Mouse (Mus musculus) heart, embryonic 15.5 days (tissue): ENCODE measurements at regions not wholly inside any gene's neighbourhood (a gene's known extent, or its start where the extent isn't known, plus 50 kb on each side); places are given as distances from the start of the nearest gene placed in this dataset.

ENCODE experiments used
- ATAC-seq: fragments of 200-750 bp; cut with Nextera tagmentation; replicated peaks from 2 replicates; pipeline ENCODE4 v1.8.0; 2017; ENCODE audit warnings: low read depth, moderate TSS enrichment; ENCODE audit not compliant: insufficient number of reproducible peaks, insufficient read depth, low FRiP score
- H3K27ac ChIP-seq: fragments of 300-500 bp; sonication (generic); 2 replicates; pipeline ENCODE4 v1.5.1; 2015; ENCODE audit warnings: mild to moderate bottlenecking, inconsistent platforms
- H3K27me3 ChIP-seq: fragments of 300-500 bp; sonication (generic); 2 replicates; pipeline ENCODE4 v1.6.1; 2015; ENCODE audit warnings: inconsistent platforms
- H3K36me3 ChIP-seq: fragments of 300-500 bp; sonication (generic); 2 replicates; pipeline ENCODE4 v1.6.1; 2015; ENCODE audit warnings: mild to moderate bottlenecking, inconsistent platforms
- H3K4me1 ChIP-seq: fragments of 300-500 bp; sonication (generic); replicated peaks from 2 replicates; pipeline ENCODE4 v1.6.1; 2015; ENCODE audit warnings: inconsistent platforms
- H3K4me2 ChIP-seq: fragments of 300-500 bp; sonication (generic); 2 replicates; pipeline ENCODE4 v1.6.1; 2015; ENCODE audit warnings: inconsistent platforms, mild to moderate bottlenecking, moderate library complexity
- H3K4me3 ChIP-seq: fragments of 300-500 bp; sonication (generic); 2 replicates; pipeline ENCODE4 v1.5.1; 2015; ENCODE audit warnings: mild to moderate bottlenecking, inconsistent platforms
- H3K9ac ChIP-seq: fragments of 300-500 bp; sonication (generic); 2 replicates; pipeline ENCODE4 v1.6.1; 2015; ENCODE audit warnings: mild to moderate bottlenecking, inconsistent platforms
- H3K9me3 ChIP-seq: fragments of 300-500 bp; sonication (generic); replicated peaks from 2 replicates; pipeline ENCODE4 v1.6.1; 2016; ENCODE audit warnings: inconsistent platforms
- WGBS: fragments of 180-500 bp; shearing (Covaris S2); methylation state at CpG from one replicate; pipeline ENCODE4 v1.1.7; 2015; ENCODE audit warnings: mixed read lengths; 5-methylcytosine and 5-hydroxymethylcytosine counted together

GRCm38 (mm10) chr4:148746460-148747314 is 57.5 kb upstream of the Casz1 start:
- peak overlapping the region; percentile 44 for H3K4me3 ChIP-seq
- peak overlapping the region; percentile 43 for H3K9ac ChIP-seq
- H3K4me1 ChIP-seq, result peaks cover 63% of the 10 kb centered on the region
- peak overlapping the region; percentile 61 for H3K4me2 ChIP-seq
- no peaks in the 10 kb centered on the region for H3K9me3 ChIP-seq
- no peaks in the 10 kb centered on the region for H3K36me3 ChIP-seq
- peaks cover 7% of the 10 kb centered on the region; the same call in 1 of the 2 replicates for H3K27me3 ChIP-seq
- H3K27ac ChIP-seq, result peak overlapping the region; percentile 91
- 33% methylated on average over 23 of the region's 23 CpGs for WGBS
- ATAC-seq, result 0 out of 2 replicates have a peak, but pooled peaks have one; percentile 5

GRCm38 (mm10) chr4:148747315-148747644 is 56.9 kb upstream of the Casz1 start:
- peak overlapping the region; percentile 91 for H3K27ac ChIP-seq
- WGBS, result 53% methylated on average over 7 of the region's 7 CpGs
- peak overlapping the region; percentile 61 for H3K4me2 ChIP-seq
- no peak overlapping the region for H3K9ac ChIP-seq
- H3K4me3 ChIP-seq, result 0 out of 2 replicates have a peak overlapping the region, but pooled peaks have one; percentile 44
- H3K27me3 ChIP-seq, result peaks cover 7% of the 10 kb centered on the region; the same call in 1 of the 2 replicates
- no peaks in the 10 kb centered on the region for H3K36me3 ChIP-seq
- peaks cover 62% of the 10 kb centered on the region for H3K4me1 ChIP-seq
- ATAC-seq, result peak; percentile 61
- no peaks in the 10 kb centered on the region for H3K9me3 ChIP-seq

- no peaks in the 10 kb centered on the region for H3K27me3 ChIP-seq
- H3K27ac ChIP-seq, result 0 out of 2 replicates have a peak overlapping the region, but pooled peaks have one; percentile 29
- H3K4me2 ChIP-seq, result no peak overlapping the region
- H3K9ac ChIP-seq, result no peak overlapping the region
- no peaks in the 10 kb centered on the region for H3K36me3 ChIP-seq
- H3K4me3 ChIP-seq, result no peak overlapping the region
- peaks cover 53% of the 10 kb centered on the region for H3K4me1 ChIP-seq
- no peak for ATAC-seq
- 63% methylated on average over 10 of the region's 10 CpGs for WGBS
- H3K9me3 ChIP-seq, result no peaks in the 10 kb centered on the region
These were observed 54.2 kb upstream of the Casz1 start for GRCm38 (mm10) chr4:148750030-148750429.

GRCm38 (mm10) chr4:148751591-148751990 is 52.6 kb upstream of the Casz1 start:
- 51% methylated on average over 7 of the region's 7 CpGs for WGBS

DNA sequence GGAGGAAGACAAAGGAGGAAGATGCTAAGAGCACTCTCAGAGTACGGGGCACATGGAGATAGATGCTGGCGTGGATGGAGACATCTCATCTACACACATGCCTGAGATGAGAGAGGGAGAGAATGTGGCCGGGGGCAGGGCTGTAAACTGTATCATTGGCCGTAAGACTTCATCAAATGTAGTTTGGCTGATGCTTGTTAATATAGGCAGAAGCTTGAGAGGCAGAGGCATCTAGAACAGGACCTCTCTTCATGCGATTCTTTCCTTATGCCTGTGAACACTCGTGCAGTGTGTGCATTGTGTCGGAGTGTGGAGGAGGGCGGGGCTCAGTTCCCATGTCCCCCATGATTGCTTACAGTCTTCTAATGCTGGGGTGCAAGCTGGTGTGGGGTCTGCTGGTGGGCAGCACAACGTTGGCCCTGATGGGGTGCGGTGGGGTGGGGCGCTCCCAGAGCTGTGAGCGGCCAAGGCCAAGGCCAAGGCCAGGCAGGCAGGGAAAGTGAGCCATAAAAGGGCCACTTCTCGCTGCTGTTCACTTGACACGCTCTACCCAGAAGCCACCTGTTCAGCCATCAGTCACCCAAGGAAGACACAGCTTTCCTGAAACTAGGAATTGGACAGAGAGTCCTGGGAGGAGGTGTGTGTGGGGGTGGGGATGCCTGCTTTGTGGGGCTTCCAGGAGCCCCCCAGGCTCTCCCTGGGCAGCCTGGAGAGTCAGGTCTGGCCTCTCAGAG is 51.7 kb upstream of the Casz1 start:
- WGBS, result 80% methylated on average over 14 of the region's 14 CpGs
- H3K4me2 ChIP-seq, result no peak overlapping the region
- no peaks in the 10 kb centered on the region for H3K27me3 ChIP-seq
- no peaks in the 10 kb centered on the region for H3K9me3 ChIP-seq
- no peak for ATAC-seq
- no peak overlapping the region for H3K4me3 ChIP-seq
- no peak overlapping the region for H3K27ac ChIP-seq
- H3K36me3 ChIP-seq, result no peaks in the 10 kb centered on the region
- H3K9ac ChIP-seq, result no peak overlapping the region
- H3K4me1 ChIP-seq, result peaks cover 33% of the 10 kb centered on the region

More at GRCm38 (mm10) chr4:148751591-148751990, 52.6 kb upstream of the Casz1 start:
- H3K9ac ChIP-seq, result no peak overlapping the region
- peaks cover 41% of the 10 kb centered on the region for H3K4me1 ChIP-seq
- H3K36me3 ChIP-seq, result no peaks in the 10 kb centered on the region
- H3K4me3 ChIP-seq, result no peak overlapping the region
- H3K4me2 ChIP-seq, result no peak overlapping the region
- no peaks in the 10 kb centered on the region for H3K9me3 ChIP-seq
- ATAC-seq, result no peak
- no peaks in the 10 kb centered on the region for H3K27me3 ChIP-seq
- H3K27ac ChIP-seq, result peak overlapping the region; percentile 36; the same call in 1 of the 2 replicates

DNA sequence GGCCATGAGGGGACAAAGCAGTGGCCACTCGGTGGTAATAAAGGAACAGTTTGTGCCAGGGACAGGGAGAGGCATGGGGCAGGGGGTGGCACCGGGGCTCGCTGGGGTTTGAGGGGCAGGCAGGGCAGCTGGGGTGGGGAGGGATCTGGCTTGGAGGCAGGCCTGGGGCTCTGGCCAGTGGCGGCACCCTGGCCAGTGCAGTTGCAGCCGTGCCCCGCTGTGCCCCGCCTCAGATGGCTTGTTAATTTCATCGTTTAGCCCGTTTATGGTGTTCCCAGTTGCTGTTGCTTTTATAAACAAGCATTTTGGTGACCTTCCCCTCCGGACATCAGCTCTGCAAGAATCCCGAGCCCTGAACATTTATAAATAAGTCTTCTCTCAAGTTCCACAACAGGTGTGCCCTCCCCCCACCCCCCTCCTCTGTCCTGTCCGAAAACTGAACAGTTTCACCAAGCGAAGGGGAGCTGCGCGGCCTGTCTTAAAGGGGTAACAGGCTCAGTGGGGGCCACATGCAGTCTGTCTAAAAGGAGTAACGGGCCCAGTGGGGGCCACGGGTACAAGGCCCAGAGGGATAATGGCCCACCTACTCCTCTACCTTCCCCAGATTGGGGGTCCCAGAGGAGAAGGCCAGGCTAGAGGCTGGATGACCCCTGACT is 51.0 kb upstream of the Casz1 start:
- Histone ChIP-seq H3K36me3 (no peaks in the 10 kb centered on the region), H3K9me3 (no peaks in the 10 kb centered on the region), H3K4me2 (no peak overlapping the region), H3K27me3 (no peaks in the 10 kb centered on the region), H3K4me3 (no peak overlapping the region), H3K9ac (no peak overlapping the region; the same call in 1 of the 2 replicates), H3K4me1 (peaks cover 28% of the 10 kb centered on the region), H3K27ac (no peak overlapping the region)
- WGBS, result 76% methylated on average over 17 of the region's 17 CpGs
- no peak for ATAC-seq

DNA sequence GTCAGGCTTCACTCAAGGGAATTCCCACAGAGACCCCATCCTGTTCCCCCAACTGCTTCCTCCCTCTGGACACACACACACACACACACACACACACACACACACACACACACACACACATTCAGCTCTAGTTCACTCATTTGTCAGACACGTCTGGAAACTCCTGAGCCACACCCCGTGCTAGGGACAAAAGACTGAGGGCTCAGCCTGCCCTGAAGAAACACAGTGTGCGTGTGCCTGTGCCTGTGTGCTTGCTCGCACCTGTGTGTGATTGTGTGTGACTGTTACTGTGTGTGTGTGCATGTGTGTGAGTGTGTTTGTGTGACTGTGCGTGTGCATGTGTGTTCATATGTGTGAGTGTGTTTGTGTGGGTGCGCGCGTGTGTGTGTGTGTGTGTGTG is 50.4 kb upstream of the Casz1 start:
- H3K36me3 ChIP-seq, result no peaks in the 10 kb centered on the region
- no peak overlapping the region for H3K4me3 ChIP-seq
- no peaks in the 10 kb centered on the region for H3K9me3 ChIP-seq
- WGBS, result 81% methylated on average over 8 of the region's 8 CpGs
- no peak overlapping the region for H3K4me2 ChIP-seq
- H3K4me1 ChIP-seq, result peaks cover 25% of the 10 kb centered on the region
- no peak overlapping the region for H3K9ac ChIP-seq
- H3K27ac ChIP-seq, result no peak overlapping the region
- H3K27me3 ChIP-seq, result no peaks in the 10 kb centered on the region
- ATAC-seq, result no peak
